Mouse (Mus musculus): ENCODE results near the gene Creb5.

DNA sequence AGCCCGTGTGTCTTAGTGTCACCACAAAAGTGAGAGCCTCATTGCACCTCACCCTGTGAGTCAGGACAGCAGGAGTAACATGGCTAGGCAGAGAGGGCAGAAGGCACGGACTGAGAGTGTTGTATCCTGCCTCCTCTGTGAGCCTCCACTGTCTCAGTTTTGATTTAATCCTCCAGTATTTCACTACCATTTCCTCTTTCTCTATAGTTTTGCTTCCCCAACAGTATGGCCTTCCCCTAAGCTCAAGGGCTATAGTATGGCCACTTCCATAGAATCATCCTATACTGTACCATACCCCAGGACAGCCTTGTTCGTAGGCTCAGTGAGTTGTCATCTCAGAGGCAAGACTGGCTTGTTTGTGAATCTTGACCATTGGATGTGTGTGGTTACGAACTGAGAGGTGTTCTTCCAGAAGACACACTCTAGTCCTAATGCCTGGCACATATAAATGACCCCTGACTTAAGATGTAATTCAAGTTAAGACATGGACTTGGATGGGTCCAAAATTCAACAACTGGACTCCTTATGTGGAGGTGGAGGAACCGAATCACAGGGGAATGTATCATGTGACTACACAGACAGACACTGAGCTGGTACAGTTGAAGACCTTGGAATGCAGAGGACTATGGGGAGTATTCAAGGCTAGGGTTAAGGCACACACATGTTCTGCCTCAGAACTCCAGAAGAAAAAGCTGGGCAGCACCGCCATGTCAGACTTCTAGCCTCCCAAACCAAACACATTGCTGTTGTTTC lies 173.1 kb downstream of the Creb5 start:
- no peak for TF ChIP-seq CTCF (IDR thresholded peaks at IDR 0.05; ENCODE audit: borderline replicate concordance, insufficient read depth, low read length)
- TF ChIP-seq POLR2A (IDR thresholded peaks at IDR 0.05; ENCODE audit: low read depth, low read length), result no peak
